Mouse (Mus musculus) sigmoid colon, adult 10 weeks (tissue): Measurements from ENCODE around the gene Selplg. TPM values are rescaled to one million over a fixed set of nuclear protein-coding genes. Genes with fewer than 3 reads are reported as not detected.

Source experiments
- polyA plus RNA-seq: library from polyadenylated mRNA; stranded (reverse); fragments of 350-450 nt; fragmentation: Illumina TruSeq; extraction: RNeasy Lipid Tissue Mini Kit (QIAGEN cat#74804); gene quantifications from one replicate; pipeline ENCODE4 v1.2.3, GENCODE M21; 2014; ENCODE audit warnings: low read depth, low replicate concordance

Gene Selplg
- 0.19 TPM for polyA plus RNA-seq

GRCm38 (mm10) chr5:113832490-113832901, at the start of gene Selplg:
Gene Selplg, minus strand, starts transcription at chr5:113832644.

GRCm38 (mm10) chr5:113800280-113800679, 32.2 kb downstream of the Selplg start, which contains the start of gene Tmem119:
Gene Tmem119, minus strand, starts transcription at chr5:113800516.

GRCm38 (mm10) chr5:113772450-113772895, 60.0 kb downstream of the Selplg start, which contains the start of the genes Sart3 and Iscu:
Gene Sart3, minus strand, starts transcription at chr5:113772510.
Gene Iscu, plus strand, starts transcription at chr5:113772748.

Other genes starting within 250 kb of the Selplg start
- 0.66 TPM for gene Cmklr1, start 182.2 kb downstream of the Selplg start, polyA plus RNA-seq
- gene 1700069L16Rik, start 107.9 kb downstream of the Selplg start, polyA plus RNA-seq = not detected
- 2.8 TPM for gene Ficd, start 96.8 kb downstream of the Selplg start, polyA plus RNA-seq
- gene Sart3, start 60.1 kb downstream of the Selplg start, polyA plus RNA-seq = 2.6 TPM
- 14.9 TPM for gene Iscu, start 59.9 kb downstream of the Selplg start, polyA plus RNA-seq
- gene Tmem119, start 32.1 kb downstream of the Selplg start, polyA plus RNA-seq = 1.3 TPM
- 28.0 TPM for gene Coro1c, start 76.1 kb upstream of the Selplg start, polyA plus RNA-seq
- 1.7 TPM for gene Ssh1, start 161.2 kb upstream of the Selplg start, polyA plus RNA-seq
- not detected for gene Dao, start 171.1 kb upstream of the Selplg start, polyA plus RNA-seq
- gene Usp30, start 232.8 kb upstream of the Selplg start, polyA plus RNA-seq = 1.9 TPM